Mouse (Mus musculus) hindbrain, embryonic 11.5 days (tissue): ENCODE results near the gene Dlx6. TPM values are rescaled to one million over a fixed set of nuclear protein-coding genes. Genes with fewer than 3 reads are reported as not detected.
A peak's percentile ranks its signal among the peaks of the same experiment; 100 is the strongest.

Experiments
- ATAC-seq: fragments of 200-750 bp; cut with Nextera tagmentation; 2 replicates; pipeline ENCODE4 v1.8.0; 2017; ENCODE audit warnings: mild to moderate bottlenecking, moderate TSS enrichment, moderate library complexity; ENCODE audit not compliant: low FRiP score
- DNase-seq: peaks from one replicate; pipeline ENCODE4 v3.0.0-alpha.2; 2015; ENCODE audit warnings: low spot score
- H3K27ac ChIP-seq: fragments of 300-500 bp; sonication (generic); 2 replicates; pipeline ENCODE4 v1.5.1; 2014; ENCODE audit warnings: mild to moderate bottlenecking, low read depth, low read length
- H3K27me3 ChIP-seq: fragments of 300-500 bp; sonication (generic); 2 replicates; pipeline ENCODE4 v1.6.1; 2014; ENCODE audit warnings: mild to moderate bottlenecking, low read length, moderate library complexity, mixed read lengths; ENCODE audit not compliant: control insufficient read depth, insufficient read depth
- H3K36me3 ChIP-seq: fragments of 300-500 bp; sonication (generic); 2 replicates; pipeline ENCODE4 v1.6.1; 2014; ENCODE audit warnings: mild to moderate bottlenecking, low read length, moderate library complexity, mixed read lengths; ENCODE audit not compliant: control insufficient read depth, insufficient read depth
- H3K4me1 ChIP-seq: fragments of 300-500 bp; sonication (generic); replicated peaks from 2 replicates; pipeline ENCODE4 v1.6.1; 2014; ENCODE audit warnings: low read length, mixed read lengths; ENCODE audit not compliant: control insufficient read depth, insufficient read depth
- H3K4me2 ChIP-seq: fragments of 300-500 bp; sonication (generic); replicated peaks from 2 replicates; pipeline ENCODE4 v1.6.1; 2014; ENCODE audit warnings: mild to moderate bottlenecking, low read depth, low read length
- H3K4me3 ChIP-seq: fragments of 300-500 bp; sonication (generic); 2 replicates; pipeline ENCODE4 v1.5.1; 2014; ENCODE audit warnings: low read depth, low read length
- H3K9ac ChIP-seq: fragments of 300-500 bp; sonication (generic); 2 replicates; pipeline ENCODE4 v1.6.1; 2014; ENCODE audit warnings: low read depth, low read length
- H3K9me3 ChIP-seq: fragments of 300-500 bp; sonication (generic); 2 replicates; pipeline ENCODE4 v1.6.1; 2016; ENCODE audit warnings: low read length; ENCODE audit not compliant: control insufficient read depth
- WGBS: fragments of 180-500 bp; shearing (Covaris S2); extraction: QIAGEN DNeasy Blood & Tissue Kit; methylation state at CpG from one replicate; pipeline ENCODE4 v1.1.7; 2014; 5-methylcytosine and 5-hydroxymethylcytosine counted together
- polyA plus RNA-seq: library from polyadenylated mRNA; unstranded; fragments of >200 nt; fragmentation: Nextera tagmentation; extraction: Ambion mirVana; gene quantifications from 2 replicates; pipeline ENCODE4 v1.2.1, GENCODE M21; 2014

The Dlx6 gene
- polyA plus RNA-seq = 0.29 and 0.65 TPM in 2 replicates

DNA sequence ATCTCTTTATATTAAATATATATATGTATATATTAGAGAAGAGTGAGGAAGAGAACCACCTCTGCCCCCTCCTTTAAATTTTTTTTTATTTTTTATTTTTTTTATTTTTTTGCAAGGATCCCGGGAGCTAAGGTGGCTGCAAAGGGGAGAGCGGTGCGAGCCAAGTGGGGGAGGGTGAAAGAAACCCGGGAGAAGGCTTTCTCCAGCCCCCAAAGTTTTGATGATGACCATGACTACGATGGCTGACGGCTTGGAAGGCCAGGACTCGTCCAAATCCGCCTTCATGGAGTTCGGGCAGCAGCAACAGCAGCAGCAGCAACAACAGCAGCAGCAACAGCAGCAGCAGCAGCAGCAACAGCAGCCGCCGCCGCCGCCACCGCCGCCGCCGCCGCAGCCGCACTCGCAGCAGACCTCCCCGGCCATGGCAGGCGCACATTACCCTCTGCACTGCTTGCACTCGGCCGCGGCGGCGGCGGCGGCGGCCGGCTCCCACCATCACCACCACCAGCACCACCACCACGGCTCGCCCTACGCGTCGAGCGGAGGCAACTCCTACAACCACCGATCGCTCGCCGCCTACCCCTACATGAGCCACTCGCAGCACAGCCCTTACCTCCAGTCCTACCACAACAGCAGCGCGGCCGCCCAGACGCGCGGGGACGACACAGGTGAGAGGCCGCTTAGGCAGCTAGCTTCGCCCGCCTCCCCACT, at the start of gene Dlx6:
Dlx6 (plus strand) TSS at position 175 of the 711 bp plus-strand sequence.
- peak within 1 kb of the TSS; percentile 79 for H3K4me2 ChIP-seq
- ATAC-seq (peak; percentile 81), DNase-seq (peak; percentile 77)
- peaks cover 88% of the 10 kb centered on the region for H3K27me3 ChIP-seq
- peaks cover 4% of the 10 kb centered on the region; the same call in 1 of the 2 replicates for H3K4me1 ChIP-seq
- no peaks in the 10 kb centered on the region for H3K9me3 ChIP-seq
- WGBS = under 1% methylated on average over 25 of the region's 52 CpGs
- H3K27ac ChIP-seq = no peak within 1 kb of the TSS
- peak within 1 kb of the TSS; percentile 15; the same call in 1 of the 2 replicates for H3K9ac ChIP-seq
- H3K36me3 ChIP-seq = no peaks in the 10 kb centered on the region
- H3K4me3 ChIP-seq = peak within 1 kb of the TSS; percentile 40

DNA sequence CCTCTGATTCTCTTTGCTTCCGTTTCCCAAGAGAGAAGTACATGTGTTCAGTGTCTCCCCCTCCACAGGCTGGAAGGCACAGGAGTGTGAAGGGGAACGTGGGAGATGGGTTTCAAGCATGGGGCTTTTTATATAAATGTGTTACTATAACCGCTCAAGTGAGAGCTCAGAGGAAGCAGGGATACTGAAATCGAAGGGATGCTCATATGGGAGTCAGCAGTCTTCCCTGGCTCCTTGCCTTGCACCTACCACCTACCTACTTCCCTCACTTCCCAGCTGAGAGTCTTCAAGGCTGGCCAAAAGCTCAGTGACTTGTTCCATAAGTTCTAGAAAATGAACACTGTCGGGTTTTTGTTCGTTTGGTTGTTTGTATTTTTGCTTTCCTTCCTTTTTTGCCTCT, 46.3 kb upstream of the Dlx6 start:
- H3K4me1 ChIP-seq = no peaks in the 10 kb centered on the region
- no peak overlapping the region for H3K9ac ChIP-seq
- no peak overlapping the region for H3K4me3 ChIP-seq
- no peak for DNase-seq
- no peaks in the 10 kb centered on the region for H3K36me3 ChIP-seq
- H3K4me2 ChIP-seq = no peak overlapping the region
- H3K9me3 ChIP-seq = no peaks in the 10 kb centered on the region
- ATAC-seq = no peak
- no peaks in the 10 kb centered on the region for H3K27me3 ChIP-seq
- no peak overlapping the region for H3K27ac ChIP-seq
- 83% methylated on average over 6 of the region's 6 CpGs for WGBS

DNA sequence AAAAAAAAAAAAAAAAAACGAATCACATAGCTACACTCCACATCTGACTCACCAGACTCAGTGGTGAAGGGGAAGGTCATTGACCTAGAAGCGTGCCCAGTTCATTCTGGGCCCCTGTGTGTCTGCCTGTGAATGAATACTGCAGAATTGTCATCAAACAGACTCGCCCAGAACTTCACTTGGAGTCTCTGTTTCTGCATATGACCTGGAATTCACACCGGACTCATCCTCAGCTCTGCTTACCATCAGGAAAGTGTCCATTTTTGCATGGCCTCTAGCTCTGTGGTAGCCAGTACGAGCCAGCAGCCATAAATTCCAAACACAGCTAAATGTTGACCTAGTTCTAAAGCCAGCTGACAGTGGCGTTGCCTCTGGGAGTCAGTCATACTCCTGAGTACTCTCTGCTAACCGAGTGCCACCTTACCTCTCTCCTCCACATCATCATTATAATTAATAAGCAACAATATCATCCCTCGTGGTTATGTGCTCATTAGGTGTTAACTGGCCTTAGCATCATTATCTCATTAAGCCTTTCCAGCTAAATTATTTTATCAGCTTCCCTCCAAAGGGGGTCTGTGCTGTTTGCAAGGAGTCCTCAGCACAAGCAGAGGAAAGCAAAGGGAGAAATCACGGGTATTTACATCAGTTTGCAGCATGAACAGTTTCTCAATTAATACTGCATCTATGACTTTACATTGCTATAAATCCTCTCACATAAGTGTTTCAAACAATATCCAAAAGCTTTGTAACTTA, 44.9 kb upstream of the Dlx6 start:
- Histone ChIP-seq H3K4me3 (no peak overlapping the region), H3K4me2 (no peak overlapping the region), H3K27me3 (no peaks in the 10 kb centered on the region), H3K27ac (no peak overlapping the region), H3K9me3 (no peaks in the 10 kb centered on the region), H3K4me1 (no peaks in the 10 kb centered on the region), H3K36me3 (no peaks in the 10 kb centered on the region), H3K9ac (no peak overlapping the region)
- WGBS = 55% methylated on average over 9 of the region's 9 CpGs
- ATAC-seq = no peak
- DNase-seq = peak; percentile 6

DNA sequence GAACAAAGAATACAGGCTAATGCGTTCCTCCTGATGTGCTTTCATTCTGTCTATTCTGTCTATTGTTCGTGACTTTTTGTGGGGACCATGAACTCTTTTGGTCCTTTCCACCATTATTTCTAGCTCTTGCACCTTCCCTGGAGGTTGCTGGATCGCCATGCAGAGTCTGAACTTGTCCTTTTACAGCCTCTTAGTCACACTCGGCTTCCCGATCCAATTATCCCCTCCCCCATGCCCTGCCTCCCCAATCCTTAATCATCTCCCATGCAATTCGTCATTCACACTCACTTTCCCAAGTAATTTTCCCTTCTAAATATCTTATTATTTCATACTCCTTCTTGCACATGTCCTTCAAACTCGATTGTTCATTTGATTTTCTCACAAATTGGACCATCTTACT, 44.0 kb upstream of the Dlx6 start:
- Histone ChIP-seq H3K9me3 (no peaks in the 10 kb centered on the region), H3K36me3 (no peaks in the 10 kb centered on the region), H3K27me3 (no peaks in the 10 kb centered on the region), H3K4me2 (no peak overlapping the region), H3K9ac (no peak overlapping the region), H3K4me3 (no peak overlapping the region), H3K27ac (no peak overlapping the region), H3K4me1 (no peaks in the 10 kb centered on the region)
- ATAC-seq = no peak
- peak; percentile 22 for DNase-seq
- 29% methylated on average over 7 of the region's 7 CpGs for WGBS

DNA sequence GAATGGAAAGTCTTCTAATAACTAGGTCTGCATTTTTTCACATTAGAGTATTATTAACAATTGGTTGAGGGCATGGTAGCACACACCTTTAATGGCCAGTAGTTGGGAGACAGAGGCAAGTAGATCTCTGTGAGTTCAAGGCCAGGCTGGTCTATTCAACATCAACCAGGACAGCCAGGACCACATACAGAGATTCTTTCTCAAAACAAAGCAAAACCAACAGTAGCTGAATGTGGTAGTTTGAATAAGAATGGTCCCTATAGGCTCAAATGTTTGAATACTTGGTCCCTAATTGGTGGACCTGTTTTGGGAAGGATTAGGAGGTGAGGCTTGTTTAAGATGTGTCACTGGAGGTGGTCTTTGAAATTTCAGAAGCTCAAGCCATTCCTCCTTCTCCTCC, 37.8 kb upstream of the Dlx6 start:
- H3K9ac ChIP-seq = no peak overlapping the region
- H3K36me3 ChIP-seq = no peaks in the 10 kb centered on the region
- DNase-seq (no peak), ATAC-seq (no peak)
- no peak overlapping the region for H3K4me3 ChIP-seq
- H3K9me3 ChIP-seq = no peaks in the 10 kb centered on the region
- H3K4me2 ChIP-seq = no peak overlapping the region
- H3K27me3 ChIP-seq = no peaks in the 10 kb centered on the region
- no peak overlapping the region for H3K27ac ChIP-seq
- H3K4me1 ChIP-seq = no peaks in the 10 kb centered on the region

DNA sequence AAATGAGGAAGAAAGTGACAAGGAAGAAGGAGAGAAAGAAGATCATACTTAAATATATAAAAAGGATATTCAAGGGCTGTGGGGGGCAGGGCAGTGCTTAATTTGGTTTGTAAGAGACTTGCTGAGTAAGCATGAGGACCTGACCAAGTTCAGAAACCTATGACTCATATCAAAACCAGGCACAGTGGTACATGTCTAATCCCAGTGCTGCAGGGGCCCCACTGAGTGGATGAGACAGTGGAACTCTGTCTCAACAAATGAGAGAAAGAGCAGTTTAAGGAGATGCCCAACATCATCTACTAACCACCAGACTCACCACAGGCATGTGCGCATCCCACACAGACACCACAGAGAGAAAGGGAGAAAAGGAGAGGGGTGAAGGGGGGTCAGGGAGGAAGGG, 36.3 kb upstream of the Dlx6 start:
- no peak for ATAC-seq
- no peak for DNase-seq

DNA sequence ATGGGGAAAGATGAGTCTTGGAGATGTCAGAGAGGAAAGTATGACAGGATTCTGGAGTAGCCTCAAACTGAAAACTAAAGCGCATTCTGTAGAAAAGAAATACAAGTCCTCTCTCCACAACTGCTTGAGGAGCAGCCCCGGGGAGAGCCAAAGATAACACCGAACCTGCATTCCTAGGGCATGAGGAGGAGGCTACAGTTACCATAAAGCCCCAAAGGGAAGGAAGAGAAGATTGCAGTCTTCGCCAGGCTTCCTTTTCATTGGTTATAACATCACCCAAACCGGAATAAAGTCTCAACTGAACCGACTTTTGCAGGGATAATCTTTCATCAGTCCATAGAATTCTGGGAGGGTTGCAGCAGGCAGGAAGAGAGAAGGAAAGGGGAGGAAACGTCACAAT, 32.7 kb upstream of the Dlx6 start:
- WGBS = 67% methylated on average over 7 of the region's 7 CpGs
- H3K9ac ChIP-seq = no peak overlapping the region
- ATAC-seq (no peak), DNase-seq (no peak)
- no peaks in the 10 kb centered on the region for H3K4me1 ChIP-seq
- no peaks in the 10 kb centered on the region for H3K9me3 ChIP-seq
- H3K4me2 ChIP-seq = no peak overlapping the region
- H3K27ac ChIP-seq = no peak overlapping the region
- no peak overlapping the region for H3K4me3 ChIP-seq
- no peaks in the 10 kb centered on the region for H3K36me3 ChIP-seq
- H3K27me3 ChIP-seq = no peaks in the 10 kb centered on the region

More for the DNA sequence above, 36.3 kb upstream of the Dlx6 start:
- no peak overlapping the region for H3K27ac ChIP-seq
- H3K9me3 ChIP-seq = no peaks in the 10 kb centered on the region
- no peaks in the 10 kb centered on the region for H3K36me3 ChIP-seq
- 100% methylated on average over 1 of the region's 1 CpGs for WGBS
- no peak overlapping the region for H3K4me3 ChIP-seq
- H3K4me2 ChIP-seq = no peak overlapping the region
- no peaks in the 10 kb centered on the region for H3K27me3 ChIP-seq
- H3K4me1 ChIP-seq = no peaks in the 10 kb centered on the region
- H3K9ac ChIP-seq = no peak overlapping the region

DNA sequence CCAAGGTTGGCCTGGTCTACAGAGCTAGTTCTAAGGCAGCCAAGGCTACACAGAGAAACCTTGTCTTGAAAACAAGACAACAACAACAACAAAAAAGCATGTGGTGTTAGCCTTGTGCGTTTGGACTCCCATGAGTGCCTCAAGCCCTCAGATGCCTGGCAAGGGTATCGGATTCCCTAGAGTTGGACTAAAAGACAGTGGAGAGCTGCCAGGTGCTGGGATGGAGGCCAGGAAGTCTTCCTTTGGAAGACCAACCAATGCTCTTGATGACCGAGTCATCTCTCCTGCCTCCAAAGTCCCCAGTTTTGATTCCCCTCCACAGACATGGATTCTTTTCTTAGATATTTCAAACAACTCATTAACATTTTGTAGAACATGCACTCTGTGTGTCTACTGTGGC, 29.8 kb upstream of the Dlx6 start:
- H3K9me3 ChIP-seq = no peaks in the 10 kb centered on the region
- H3K36me3 ChIP-seq = no peaks in the 10 kb centered on the region
- H3K4me3 ChIP-seq = no peak overlapping the region
- H3K4me2 ChIP-seq = no peak overlapping the region
- no peak overlapping the region for H3K27ac ChIP-seq
- H3K9ac ChIP-seq = no peak overlapping the region
- no peaks in the 10 kb centered on the region for H3K4me1 ChIP-seq
- 93% methylated on average over 3 of the region's 3 CpGs for WGBS
- no peaks in the 10 kb centered on the region for H3K27me3 ChIP-seq
- ATAC-seq (no peak), DNase-seq (no peak)

DNA sequence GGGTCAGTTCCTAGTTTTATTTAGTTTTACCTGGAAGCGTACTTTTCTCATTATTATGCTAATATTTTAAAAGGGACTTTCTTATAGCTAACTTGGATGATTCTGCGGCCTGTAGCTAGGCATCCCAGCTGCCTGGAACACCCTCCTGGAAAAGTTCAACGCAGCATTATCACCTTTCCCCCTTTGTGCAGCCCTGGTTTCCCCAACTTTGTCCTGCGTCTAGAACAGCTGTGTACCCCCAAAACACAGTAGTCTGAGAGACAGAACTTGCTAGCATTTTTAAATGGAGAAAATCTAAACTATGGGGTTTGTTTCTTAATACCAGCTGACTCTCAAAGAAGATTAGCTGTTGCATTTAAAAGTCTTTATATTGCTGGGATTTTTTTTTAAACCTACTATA, 14.6 kb upstream of the Dlx6 start:
- DNase-seq = no peak
- H3K27me3 ChIP-seq = peaks cover 60% of the 10 kb centered on the region
- H3K9ac ChIP-seq = no peak overlapping the region
- ATAC-seq = no peak
- no peak overlapping the region for H3K27ac ChIP-seq
- no peak overlapping the region for H3K4me2 ChIP-seq
- no peaks in the 10 kb centered on the region for H3K4me1 ChIP-seq
- H3K36me3 ChIP-seq = no peaks in the 10 kb centered on the region
- WGBS = 4% methylated on average over 4 of the region's 4 CpGs
- no peak overlapping the region for H3K4me3 ChIP-seq
- H3K9me3 ChIP-seq = no peaks in the 10 kb centered on the region
